Mouse (Mus musculus) neural tube, embryonic 15.5 days (tissue): ENCODE measurements around the gene AL731706.1. TPM values are rescaled to one million over a fixed set of nuclear protein-coding genes. Genes with fewer than 3 reads are reported as not detected.
"Not testable (repeated sequence)": the region's sequence is repeated elsewhere in the genome, so short reads cannot be mapped to it uniquely, and the experiment has no call there.

Experiments used
- ATAC-seq: fragments of 200-750 bp; cut with Nextera tagmentation; 2 replicates; pipeline ENCODE4 v1.8.0; 2017; ENCODE audit warnings: mild to moderate bottlenecking, moderate TSS enrichment, moderate library complexity; ENCODE audit not compliant: low FRiP score
- H3K27ac ChIP-seq: fragments of 300-500 bp; sonication (generic); replicated peaks from 2 replicates; pipeline ENCODE4 v1.5.1; 2015; ENCODE audit warnings: mild to moderate bottlenecking, inconsistent platforms
- H3K27me3 ChIP-seq: fragments of 300-500 bp; sonication (generic); replicated peaks from 2 replicates; pipeline ENCODE4 v1.6.1; 2015; ENCODE audit warnings: inconsistent platforms
- H3K36me3 ChIP-seq: fragments of 300-500 bp; sonication (generic); 2 replicates; pipeline ENCODE4 v1.6.1; 2015; ENCODE audit warnings: inconsistent platforms
- H3K4me1 ChIP-seq: fragments of 300-500 bp; sonication (generic); 2 replicates; pipeline ENCODE4 v1.6.1; 2015; ENCODE audit warnings: inconsistent platforms
- H3K4me2 ChIP-seq: fragments of 300-500 bp; sonication (generic); 2 replicates; pipeline ENCODE4 v1.6.1; 2015; ENCODE audit warnings: inconsistent platforms, mild to moderate bottlenecking, moderate library complexity
- H3K4me3 ChIP-seq: fragments of 300-500 bp; sonication (generic); replicated peaks from 2 replicates; pipeline ENCODE4 v1.5.1; 2015; ENCODE audit warnings: mild to moderate bottlenecking, inconsistent platforms
- H3K9ac ChIP-seq: fragments of 300-500 bp; sonication (generic); replicated peaks from 2 replicates; pipeline ENCODE4 v1.6.1; 2015; ENCODE audit warnings: mild to moderate bottlenecking, inconsistent platforms
- H3K9me3 ChIP-seq: fragments of 300-500 bp; sonication (generic); replicated peaks from 2 replicates; pipeline ENCODE4 v1.6.1; 2016; ENCODE audit warnings: inconsistent platforms
- WGBS: fragments of 180-500 bp; shearing (Covaris S2); methylation state at CpG from one replicate; pipeline ENCODE4 v1.1.7; 2015; ENCODE audit warnings: mixed read lengths; 5-methylcytosine and 5-hydroxymethylcytosine counted together
- polyA plus RNA-seq: library from polyadenylated mRNA; unstranded; fragments of >200 nt; fragmentation: Nextera tagmentation; extraction: Ambion mirVana; gene quantifications from 2 replicates; pipeline ENCODE4 v1.2.1, GENCODE M21; 2015

AL731706.1 gene
- polyA plus RNA-seq, 1 experiment from 2014 or later = 24.0 TPM

DNA sequence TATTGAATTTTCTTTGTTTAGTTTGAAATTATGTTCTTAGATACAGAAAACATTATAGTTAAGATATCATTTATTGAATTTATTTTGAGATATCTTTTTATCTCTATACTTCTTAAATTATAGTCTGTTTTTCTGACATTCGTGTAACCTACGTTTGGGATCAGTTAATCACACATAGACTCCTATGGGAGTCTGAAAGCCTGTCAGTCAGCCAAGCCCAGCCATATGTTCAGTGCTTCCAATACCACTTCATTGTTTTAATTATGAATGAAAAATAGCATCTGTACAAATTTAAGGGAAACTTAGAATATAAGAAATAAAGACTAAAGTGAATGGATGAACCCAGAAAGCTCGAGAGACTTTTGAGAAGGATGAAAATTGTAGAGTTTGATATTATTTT is 17.4 kb upstream of the AL731706.1 start:
- Histone ChIP-seq H3K27me3 (no peaks in the 10 kb centered on the region), H3K36me3 (peaks cover 9% of the 10 kb centered on the region; the same call in 1 of the 2 replicates), H3K9me3 (no peaks in the 10 kb centered on the region), H3K4me2 (no peak overlapping the region), H3K4me1 (no peaks in the 10 kb centered on the region), H3K4me3 (no peak overlapping the region), H3K9ac (no peak overlapping the region), H3K27ac (no peak overlapping the region)
- WGBS = 58% methylated on average over 3 of the region's 3 CpGs
- no peak for ATAC-seq

GRCm38 (mm10) chr2:136896131-136896530 is 4.9 kb upstream of the AL731706.1 start:
- ATAC-seq = no peak
- Histone ChIP-seq H3K4me2 (no peak overlapping the region), H3K9ac (no peak overlapping the region), H3K27ac (no peak overlapping the region), H3K4me3 (no peak overlapping the region), H3K4me1 (peaks cover 14% of the 10 kb centered on the region), H3K9me3 (no peaks in the 10 kb centered on the region), H3K27me3 (no peaks in the 10 kb centered on the region), H3K36me3 (no peaks in the 10 kb centered on the region)
- 73% methylated on average over 2 of the region's 2 CpGs for WGBS

DNA sequence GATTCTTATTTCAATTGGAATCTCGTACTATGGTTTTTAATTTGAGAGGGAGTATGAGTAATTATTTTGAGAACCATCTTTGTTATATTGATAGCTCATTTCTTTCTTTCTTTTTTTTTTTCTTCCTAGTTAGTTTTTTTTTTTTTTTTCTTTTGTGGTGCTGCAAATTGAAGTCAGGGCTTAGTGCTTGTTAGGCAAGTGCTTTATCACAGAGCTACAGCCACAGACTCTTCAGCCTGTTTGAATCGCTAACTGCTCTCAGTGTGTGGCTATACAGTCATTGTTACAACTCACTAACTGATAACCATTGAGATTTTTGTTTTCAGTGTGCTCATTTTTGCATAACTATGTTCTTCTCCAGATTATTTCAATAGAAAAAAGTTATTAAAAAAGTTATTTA is 3.3 kb upstream of the AL731706.1 start:
- Histone ChIP-seq H3K4me3 (no peak overlapping the region), H3K36me3 (no peaks in the 10 kb centered on the region), H3K4me2 (no peak overlapping the region), H3K27ac (no peak overlapping the region), H3K4me1 (peaks cover 24% of the 10 kb centered on the region), H3K9me3 (no peaks in the 10 kb centered on the region), H3K27me3 (no peaks in the 10 kb centered on the region), H3K9ac (no peak overlapping the region)
- no peak for ATAC-seq
- 67% methylated on average over 2 of the region's 2 CpGs for WGBS

DNA sequence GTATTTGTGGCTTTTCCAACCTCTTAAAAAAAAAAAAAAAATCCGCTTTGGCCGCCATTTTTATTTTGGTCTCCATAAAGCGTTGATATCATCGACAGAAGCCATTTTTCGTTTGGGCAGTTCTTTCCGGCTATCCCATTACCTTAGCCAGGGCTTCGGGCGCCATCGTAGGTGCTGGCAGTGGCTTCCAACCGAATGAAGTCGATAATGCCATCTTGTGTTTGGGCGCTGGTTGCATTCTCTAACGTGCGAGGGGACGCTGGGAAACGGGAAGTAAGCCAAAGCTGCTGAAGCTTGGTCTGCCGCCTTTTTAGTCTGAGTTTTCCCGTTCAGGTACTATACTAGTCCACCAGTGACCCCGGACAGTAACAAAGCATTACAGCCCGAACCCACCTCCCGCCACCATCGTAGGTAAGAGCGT is 772 bp upstream of the AL731706.1 start:
- no peaks in the 10 kb centered on the region for H3K27me3 ChIP-seq
- peak overlapping the region; percentile 98 for H3K27ac ChIP-seq
- H3K9ac ChIP-seq = peak overlapping the region; percentile 62
- H3K4me1 ChIP-seq = peaks cover 34% of the 10 kb centered on the region
- peak; percentile 90 for ATAC-seq
- H3K4me2 ChIP-seq = peak overlapping the region; percentile 56
- H3K36me3 ChIP-seq = no peaks in the 10 kb centered on the region
- peak overlapping the region; percentile 81 for H3K4me3 ChIP-seq
- WGBS = under 1% methylated on average over 23 of the region's 23 CpGs
- no peaks in the 10 kb centered on the region for H3K9me3 ChIP-seq

DNA sequence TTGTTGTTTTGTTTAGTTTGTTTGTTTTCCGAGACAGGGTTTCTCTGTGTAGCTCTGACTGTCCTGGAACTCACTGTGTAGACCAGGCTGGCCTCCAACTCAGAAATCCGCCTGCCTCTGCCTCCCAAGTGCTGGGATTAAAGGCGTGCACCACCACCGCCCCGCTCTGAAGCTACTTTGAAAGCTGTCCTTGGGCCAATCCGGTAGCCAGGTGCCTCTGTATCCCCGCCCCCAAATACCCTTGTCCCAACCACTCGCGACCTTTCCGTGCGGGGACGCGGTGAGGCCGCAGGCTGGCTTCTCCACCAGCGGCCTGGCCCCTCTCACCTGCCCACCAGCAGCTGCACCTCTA is 497 bp downstream of the AL731706.1 start:
- peak; percentile 72 for ATAC-seq
- Histone ChIP-seq H3K9ac (peak overlapping the region; percentile 86), H3K4me3 (peak overlapping the region; percentile 81), H3K4me2 (peak overlapping the region; percentile 60), H3K4me1 (peaks cover 30% of the 10 kb centered on the region), H3K27ac (peak overlapping the region; percentile 98)
- not testable (repeated sequence) for H3K27me3 ChIP-seq, H3K36me3 ChIP-seq, H3K9me3 ChIP-seq
- 5% methylated on average over 15 of the region's 15 CpGs for WGBS

DNA sequence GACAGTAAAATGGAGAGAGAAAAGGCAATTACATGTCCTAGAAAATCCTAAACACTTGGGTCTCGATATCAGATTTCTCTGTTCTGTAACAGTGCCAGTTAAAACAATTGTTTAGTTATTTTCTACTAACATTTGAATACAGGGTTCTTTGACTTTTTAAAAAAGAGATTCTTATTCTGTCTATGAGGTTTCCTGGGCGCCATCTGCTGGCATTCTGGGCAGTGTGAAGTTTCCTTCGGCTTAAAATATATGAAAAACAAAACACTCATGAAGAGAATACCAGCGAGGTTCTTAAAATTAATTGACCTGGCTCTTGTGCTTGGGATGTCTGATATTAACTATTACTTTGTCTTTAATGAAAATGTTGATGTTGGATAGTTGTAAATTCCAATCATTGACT is 4.3 kb downstream of the AL731706.1 start:
- H3K4me2 ChIP-seq = no peak overlapping the region
- 62% methylated on average over 4 of the region's 4 CpGs for WGBS
- H3K9me3 ChIP-seq = no peaks in the 10 kb centered on the region
- peaks cover 20% of the 10 kb centered on the region for H3K4me1 ChIP-seq
- no peak overlapping the region for H3K4me3 ChIP-seq
- no peaks in the 10 kb centered on the region for H3K27me3 ChIP-seq
- H3K9ac ChIP-seq = no peak overlapping the region
- peaks cover 16% of the 10 kb centered on the region for H3K36me3 ChIP-seq
- H3K27ac ChIP-seq = no peak overlapping the region
- ATAC-seq = no peak

GRCm38 (mm10) chr2:136885579-136885978 is 5.6 kb downstream of the AL731706.1 start, which contains the start of gene AL731706.2:
AL731706.2 (minus strand) TSS chr2:136885679.
- WGBS = 97% methylated on average over 2 of the region's 2 CpGs
- ATAC-seq = no peak

DNA sequence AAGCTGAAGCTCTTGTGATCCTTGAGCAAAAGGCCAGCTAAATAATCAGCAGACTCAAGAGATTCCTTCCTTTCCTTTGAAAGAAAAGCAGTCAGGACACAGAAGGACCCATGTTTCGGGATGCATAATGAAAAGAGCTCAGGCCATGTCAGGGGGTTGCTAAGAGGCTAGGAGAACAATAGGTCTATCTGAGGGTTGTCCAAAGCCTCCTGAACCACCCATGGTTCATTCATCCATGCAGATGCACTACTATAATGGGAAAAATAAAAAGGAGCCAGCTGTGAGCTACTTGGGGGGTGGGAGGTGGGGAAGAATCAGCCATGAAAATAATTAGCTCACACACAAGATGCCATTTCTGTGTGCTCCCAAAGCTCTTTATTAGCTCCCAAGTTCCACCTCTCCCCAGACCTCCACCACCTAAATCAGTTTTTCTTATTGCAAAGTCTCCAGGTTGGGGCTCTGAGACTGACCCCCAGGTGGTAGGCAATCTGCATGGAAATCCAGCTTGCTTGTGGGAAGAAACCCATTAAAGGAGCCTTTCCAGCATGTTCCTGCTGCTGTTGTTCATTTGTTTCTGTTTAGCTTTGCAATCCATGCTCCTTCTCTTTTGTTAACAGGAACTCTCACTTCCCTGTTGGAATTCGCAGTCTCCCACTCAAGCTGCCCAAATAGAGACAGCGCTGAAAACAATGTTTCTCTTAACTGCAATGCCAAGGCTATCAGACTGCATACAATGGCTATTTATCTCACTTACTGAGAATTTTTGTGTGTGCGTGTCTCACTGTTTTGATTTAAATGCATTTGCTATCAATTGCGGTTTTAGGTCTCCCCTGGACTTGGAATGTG is 36.4 kb downstream of the AL731706.1 start:
- Histone ChIP-seq H3K4me2 (no peak overlapping the region), H3K9me3 (no peaks in the 10 kb centered on the region), H3K36me3 (no peaks in the 10 kb centered on the region), H3K4me3 (no peak overlapping the region), H3K9ac (no peak overlapping the region), H3K27me3 (no peaks in the 10 kb centered on the region), H3K27ac (peak overlapping the region; percentile 29; the same call in 1 of the 2 replicates), H3K4me1 (peaks cover 9% of the 10 kb centered on the region)
- WGBS = 14% methylated on average over 5 of the region's 5 CpGs
- 0 out of 2 replicates have a peak, but pooled peaks have one; percentile 38 for ATAC-seq

More at GRCm38 (mm10) chr2:136885579-136885978, 5.6 kb downstream of the AL731706.1 start, which contains the start of gene AL731706.2:
- no peak within 1 kb of the TSS for H3K27ac ChIP-seq
- peaks cover 24% of the 10 kb centered on the region for H3K36me3 ChIP-seq
- no peak within 1 kb of the TSS for H3K4me2 ChIP-seq
- H3K4me1 ChIP-seq = peaks cover 19% of the 10 kb centered on the region
- H3K4me3 ChIP-seq = no peak within 1 kb of the TSS
- H3K9ac ChIP-seq = no peak within 1 kb of the TSS
- no peaks in the 10 kb centered on the region for H3K9me3 ChIP-seq
- no peaks in the 10 kb centered on the region for H3K27me3 ChIP-seq

DNA sequence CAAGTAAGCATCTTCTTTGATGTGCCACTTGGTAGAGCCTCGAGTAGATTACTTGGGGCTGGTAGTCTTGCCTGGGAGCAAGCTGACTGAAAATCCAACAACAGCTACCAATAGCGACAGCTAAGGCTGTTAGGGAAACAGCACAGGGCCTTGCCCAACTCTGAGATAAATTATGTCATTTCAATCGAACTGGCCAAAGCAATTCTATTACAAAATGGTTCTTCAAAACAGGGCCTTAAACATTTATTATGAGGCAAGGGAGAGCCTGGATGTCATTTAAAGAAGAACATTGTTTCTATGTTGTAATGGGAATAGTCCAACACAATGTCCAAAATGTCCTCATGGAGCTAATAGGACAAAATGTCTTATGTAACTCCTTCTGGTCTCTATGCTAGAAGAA is 40.8 kb downstream of the AL731706.1 start:
- Histone ChIP-seq H3K9me3 (no peaks in the 10 kb centered on the region), H3K4me2 (no peak overlapping the region), H3K9ac (no peak overlapping the region), H3K27me3 (no peaks in the 10 kb centered on the region), H3K27ac (no peak overlapping the region), H3K36me3 (no peaks in the 10 kb centered on the region), H3K4me1 (peaks cover 9% of the 10 kb centered on the region), H3K4me3 (no peak overlapping the region)
- 70% methylated on average over 3 of the region's 3 CpGs for WGBS
- no peak for ATAC-seq

GRCm38 (mm10) chr2:136837994-136838393 is 53.2 kb downstream of the AL731706.1 start:
- H3K4me3 ChIP-seq = no peak overlapping the region
- H3K9me3 ChIP-seq = no peaks in the 10 kb centered on the region
- H3K27me3 ChIP-seq = no peaks in the 10 kb centered on the region
- H3K27ac ChIP-seq = no peak overlapping the region
- no peak overlapping the region for H3K4me2 ChIP-seq
- no peak overlapping the region for H3K9ac ChIP-seq
- H3K4me1 ChIP-seq = no peaks in the 10 kb centered on the region
- no peaks in the 10 kb centered on the region for H3K36me3 ChIP-seq
- no peak for ATAC-seq
- WGBS = 41% methylated on average over 1 of the region's 1 CpGs

- WGBS = 65% methylated on average over 3 of the region's 3 CpGs
- Histone ChIP-seq H3K4me3 (no peak overlapping the region), H3K4me1 (no peaks in the 10 kb centered on the region), H3K27me3 (no peaks in the 10 kb centered on the region), H3K27ac (no peak overlapping the region), H3K9ac (no peak overlapping the region), H3K36me3 (no peaks in the 10 kb centered on the region), H3K4me2 (no peak overlapping the region), H3K9me3 (no peaks in the 10 kb centered on the region)
- ATAC-seq = no peak
These were observed 55.3 kb downstream of the AL731706.1 start for GRCm38 (mm10) chr2:136835882-136836281.

DNA sequence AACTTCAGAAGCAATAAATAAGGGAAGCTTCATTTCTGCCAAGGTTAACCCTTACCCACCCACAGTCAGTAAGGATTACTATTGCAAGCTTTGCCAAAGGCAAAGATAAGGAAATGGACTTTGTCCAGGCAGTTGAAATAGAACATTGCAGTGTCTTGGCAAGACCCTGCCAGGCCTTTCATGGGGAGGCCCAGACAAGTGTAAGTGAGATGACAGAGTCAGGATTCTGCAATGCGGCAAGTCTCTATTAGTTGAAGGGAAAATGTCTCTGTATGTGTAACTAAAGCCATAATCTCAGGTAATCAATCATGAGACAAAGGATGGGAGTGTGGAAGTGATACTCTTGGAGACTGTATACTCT is 56.5 kb downstream of the AL731706.1 start:
- Histone ChIP-seq H3K9ac (no peak overlapping the region), H3K27ac (no peak overlapping the region), H3K4me2 (no peak overlapping the region), H3K4me1 (no peaks in the 10 kb centered on the region), H3K9me3 (no peaks in the 10 kb centered on the region), H3K4me3 (no peak overlapping the region), H3K36me3 (no peaks in the 10 kb centered on the region), H3K27me3 (no peaks in the 10 kb centered on the region)
- 93% methylated on average over 1 of the region's 1 CpGs for WGBS
- no peak for ATAC-seq
